Mouse (Mus musculus) neural tube, embryonic 11.5 days (tissue): ENCODE data around the gene Eps8. TPM values are rescaled to one million over a fixed set of nuclear protein-coding genes. Genes with fewer than 3 reads are reported as not detected.

ENCODE experiments used
- ATAC-seq: fragments of 200-750 bp; cut with Nextera tagmentation; 2 replicates; pipeline ENCODE4 v1.8.0; 2017; ENCODE audit warnings: moderate number of reproducible peaks, mild to moderate bottlenecking, moderate TSS enrichment, moderate library complexity; ENCODE audit not compliant: insufficient read depth, low FRiP score, low TSS enrichment
- DNase-seq: peaks from one replicate; pipeline ENCODE4 v3.0.0-alpha.2; 2015; ENCODE audit warnings: low spot score
- H3K27ac ChIP-seq: fragments of 300-500 bp; sonication (generic); 2 replicates; pipeline ENCODE4 v1.5.1; 2014; ENCODE audit warnings: low read depth, mild to moderate bottlenecking, low read length
- H3K27me3 ChIP-seq: fragments of 300-500 bp; sonication (generic); 2 replicates; pipeline ENCODE4 v1.6.1; 2014; ENCODE audit warnings: mild to moderate bottlenecking, low read length, mixed read lengths; ENCODE audit not compliant: control insufficient read depth, insufficient read depth
- H3K36me3 ChIP-seq: fragments of 300-500 bp; sonication (generic); 2 replicates; pipeline ENCODE4 v1.6.1; 2014; ENCODE audit warnings: mild to moderate bottlenecking, low read length, moderate library complexity, mixed read lengths; ENCODE audit not compliant: control insufficient read depth, insufficient read depth
- H3K4me1 ChIP-seq: fragments of 300-500 bp; sonication (generic); 2 replicates; pipeline ENCODE4 v1.6.1; 2014; ENCODE audit warnings: low read length, mixed read lengths; ENCODE audit not compliant: control insufficient read depth, insufficient read depth
- H3K4me2 ChIP-seq: fragments of 300-500 bp; sonication (generic); 2 replicates; pipeline ENCODE4 v1.6.1; 2014; ENCODE audit warnings: low read depth, mild to moderate bottlenecking, moderate library complexity
- H3K4me3 ChIP-seq: fragments of 300-500 bp; sonication (generic); 2 replicates; pipeline ENCODE4 v1.5.1; 2014; ENCODE audit warnings: low read depth, low read length
- H3K9ac ChIP-seq: fragments of 300-500 bp; sonication (generic); 2 replicates; pipeline ENCODE4 v1.6.1; 2014; ENCODE audit warnings: mild to moderate bottlenecking, low read length
- H3K9me3 ChIP-seq: fragments of 300-500 bp; sonication (generic); 2 replicates; pipeline ENCODE4 v1.6.1; 2016; ENCODE audit warnings: low read length; ENCODE audit not compliant: control insufficient read depth
- WGBS: fragments of 180-500 bp; shearing (Covaris S2); extraction: QIAGEN DNeasy Blood & Tissue Kit; methylation state at CpG from one replicate; pipeline ENCODE4 v1.1.7; 2014; 5-methylcytosine and 5-hydroxymethylcytosine counted together
- polyA plus RNA-seq: library from polyadenylated mRNA; unstranded; fragments of >200 nt; fragmentation: Nextera tagmentation; extraction: Ambion mirVana; gene quantifications from 2 replicates; pipeline ENCODE4 v1.2.1, GENCODE M21; 2014

Eps8 gene
- polyA plus RNA-seq, 1 experiment from 2014 or later = 6.6 TPM

- H3K27me3 ChIP-seq = no peaks in the 10 kb centered on the region
Observed at GRCm38 (mm10) chr6:137503462-137503861, 151.2 kb downstream of the Eps8 start.

GRCm38 (mm10) chr6:137503009-137503408 lies 151.7 kb downstream of the Eps8 start:
- 89% methylated on average over 7 of the region's 7 CpGs for WGBS
- no peak overlapping the region for H3K27ac ChIP-seq
- no peaks in the 10 kb centered on the region for H3K9me3 ChIP-seq
- no peaks in the 10 kb centered on the region for H3K36me3 ChIP-seq
- no peak overlapping the region for H3K4me2 ChIP-seq
- H3K4me1 ChIP-seq = no peaks in the 10 kb centered on the region
- ATAC-seq (no peak), DNase-seq (no peak)
- H3K9ac ChIP-seq = no peak overlapping the region
- no peaks in the 10 kb centered on the region for H3K27me3 ChIP-seq
- no peak overlapping the region for H3K4me3 ChIP-seq

More at GRCm38 (mm10) chr6:137503462-137503861, 151.2 kb downstream of the Eps8 start:
- Histone ChIP-seq H3K9ac (no peak overlapping the region), H3K4me3 (no peak overlapping the region), H3K4me2 (no peak overlapping the region), H3K9me3 (no peaks in the 10 kb centered on the region), H3K36me3 (no peaks in the 10 kb centered on the region), H3K27ac (no peak overlapping the region), H3K4me1 (no peaks in the 10 kb centered on the region)
- DNase-seq (no peak), ATAC-seq (no peak)
- 84% methylated on average over 8 of the region's 8 CpGs for WGBS

GRCm38 (mm10) chr6:137498781-137499180 lies 155.9 kb downstream of the Eps8 start:
- no peaks in the 10 kb centered on the region for H3K4me1 ChIP-seq
- DNase-seq = no peak
- no peak for ATAC-seq
- no peaks in the 10 kb centered on the region for H3K9me3 ChIP-seq
- 77% methylated on average over 6 of the region's 6 CpGs for WGBS
- no peak overlapping the region for H3K9ac ChIP-seq
- H3K36me3 ChIP-seq = no peaks in the 10 kb centered on the region
- H3K4me3 ChIP-seq = no peak overlapping the region
- H3K27ac ChIP-seq = no peak overlapping the region
- no peak overlapping the region for H3K4me2 ChIP-seq
- no peaks in the 10 kb centered on the region for H3K27me3 ChIP-seq

- Histone ChIP-seq H3K4me1 (no peaks in the 10 kb centered on the region), H3K9ac (no peak overlapping the region), H3K4me2 (no peak overlapping the region), H3K36me3 (no peaks in the 10 kb centered on the region), H3K27me3 (no peaks in the 10 kb centered on the region), H3K4me3 (no peak overlapping the region), H3K27ac (no peak overlapping the region), H3K9me3 (no peaks in the 10 kb centered on the region)
- WGBS = 93% methylated on average over 8 of the region's 8 CpGs
- no peak for DNase-seq
- no peak for ATAC-seq
Observed at GRCm38 (mm10) chr6:137497208-137497835, 157.4 kb downstream of the Eps8 start.

- 99% methylated on average over 2 of the region's 2 CpGs for WGBS
- Histone ChIP-seq H3K9ac (no peak overlapping the region), H3K4me1 (no peaks in the 10 kb centered on the region), H3K27me3 (no peaks in the 10 kb centered on the region), H3K36me3 (no peaks in the 10 kb centered on the region), H3K9me3 (no peaks in the 10 kb centered on the region), H3K4me2 (no peak overlapping the region), H3K4me3 (no peak overlapping the region), H3K27ac (no peak overlapping the region)
- ATAC-seq (no peak), DNase-seq (no peak)
Observed at GRCm38 (mm10) chr6:137496562-137496961, 158.1 kb downstream of the Eps8 start.

- Histone ChIP-seq H3K36me3 (no peaks in the 10 kb centered on the region), H3K27me3 (no peaks in the 10 kb centered on the region), H3K4me2 (no peak overlapping the region), H3K9me3 (no peaks in the 10 kb centered on the region), H3K4me3 (no peak overlapping the region), H3K27ac (no peak overlapping the region), H3K4me1 (no peaks in the 10 kb centered on the region), H3K9ac (no peak overlapping the region)
- 70% methylated on average over 6 of the region's 6 CpGs for WGBS
- no peak for DNase-seq
- no peak for ATAC-seq
Observed at GRCm38 (mm10) chr6:137495233-137495632, 159.4 kb downstream of the Eps8 start.

- DNase-seq (no peak), ATAC-seq (no peak)
- 56% methylated on average over 1 of the region's 1 CpGs for WGBS
- Histone ChIP-seq H3K27me3 (no peaks in the 10 kb centered on the region), H3K9me3 (no peaks in the 10 kb centered on the region), H3K36me3 (no peaks in the 10 kb centered on the region; the same call in 1 of the 2 replicates), H3K4me2 (no peak overlapping the region), H3K4me3 (no peak overlapping the region), H3K9ac (no peak overlapping the region), H3K27ac (no peak overlapping the region), H3K4me1 (no peaks in the 10 kb centered on the region)
Observed at GRCm38 (mm10) chr6:137494801-137495200, 159.9 kb downstream of the Eps8 start.

- no peaks in the 10 kb centered on the region for H3K4me1 ChIP-seq
Observed at GRCm38 (mm10) chr6:137494136-137494475, 160.6 kb downstream of the Eps8 start.

GRCm38 (mm10) chr6:137493211-137494135 lies 161.2 kb downstream of the Eps8 start:
- H3K4me1 ChIP-seq = no peaks in the 10 kb centered on the region
- DNase-seq = no peak

More at GRCm38 (mm10) chr6:137494136-137494475, 160.6 kb downstream of the Eps8 start:
- H3K27me3 ChIP-seq = no peaks in the 10 kb centered on the region
- no peak for DNase-seq
- H3K4me3 ChIP-seq = no peak overlapping the region
- ATAC-seq = no peak
- H3K9me3 ChIP-seq = no peaks in the 10 kb centered on the region
- H3K27ac ChIP-seq = no peak overlapping the region
- no peaks in the 10 kb centered on the region; the same call in 1 of the 2 replicates for H3K36me3 ChIP-seq
- H3K9ac ChIP-seq = no peak overlapping the region
- H3K4me2 ChIP-seq = no peak overlapping the region

More at GRCm38 (mm10) chr6:137493211-137494135, 161.2 kb downstream of the Eps8 start:
- H3K9ac ChIP-seq = no peak overlapping the region
- no peak for ATAC-seq
- no peak overlapping the region for H3K4me2 ChIP-seq
- no peak overlapping the region for H3K4me3 ChIP-seq
- no peaks in the 10 kb centered on the region for H3K27me3 ChIP-seq
- H3K27ac ChIP-seq = no peak overlapping the region
- no peaks in the 10 kb centered on the region for H3K9me3 ChIP-seq
- WGBS = 89% methylated on average over 17 of the region's 17 CpGs
- H3K36me3 ChIP-seq = no peaks in the 10 kb centered on the region; the same call in 1 of the 2 replicates
